Mouse (Mus musculus) erythroid progenitor cell, adult 5-6 weeks (primary cell): Measurements from ENCODE around the gene Anxa2. TPM values are rescaled to one million over a fixed set of nuclear protein-coding genes. Genes with fewer than 3 reads are reported as not detected.

ENCODE experiments used
- ATAC-seq: replicated peaks from 2 replicates; pipeline ENCODE4 v1.8.0; 2016; ENCODE audit warnings: moderate number of reproducible peaks, mild to moderate bottlenecking, moderate TSS enrichment, inconsistent platforms; ENCODE audit not compliant: poor library complexity, low FRiP score, severe bottlenecking
- total RNA-seq, 2 experiments: library from RNA; stranded (forward) in 1 of 2; stranded (reverse) in 1 of 2; fragments of 150-400 nt in 1 of 2; fragments of 186-747, 209-891 nt in 1 of 2; gene quantifications; 2 replicates each; pipeline versions ENCODE4 v1.2.3 to v1.2.4; 2015 to 2017; ENCODE audit warnings: low replicate concordance in 2 of 2

Gene Anxa2
- total RNA-seq, 2 experiments from 2014 or later: 17.9 to 40.7 TPM

- ATAC-seq: no peak
Observed at GRCm38 (mm10) chr9:69457747-69458625, 4.6 kb downstream of the Anxa2 start.

DNA sequence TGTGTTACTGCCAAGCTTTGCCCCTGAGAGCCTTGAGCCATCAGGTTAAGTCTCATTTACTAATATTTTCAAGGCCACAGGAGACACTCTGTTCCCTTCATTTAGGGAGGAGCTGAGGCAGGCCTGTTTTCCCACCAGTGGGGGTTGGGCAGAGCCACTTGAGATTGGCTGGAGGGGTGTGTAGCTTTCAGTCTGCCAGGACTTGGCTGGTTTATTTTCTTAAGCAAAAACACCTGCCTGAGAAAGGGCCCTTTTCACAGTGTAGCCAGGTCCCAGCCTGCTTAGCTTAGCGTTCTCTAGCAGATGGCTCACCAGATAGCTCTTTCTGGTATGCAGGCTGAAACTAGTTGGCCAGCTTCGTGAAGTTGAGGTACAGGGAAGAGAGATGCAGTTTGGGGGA is 5.6 kb downstream of the Anxa2 start:
- ATAC-seq: no peak

DNA sequence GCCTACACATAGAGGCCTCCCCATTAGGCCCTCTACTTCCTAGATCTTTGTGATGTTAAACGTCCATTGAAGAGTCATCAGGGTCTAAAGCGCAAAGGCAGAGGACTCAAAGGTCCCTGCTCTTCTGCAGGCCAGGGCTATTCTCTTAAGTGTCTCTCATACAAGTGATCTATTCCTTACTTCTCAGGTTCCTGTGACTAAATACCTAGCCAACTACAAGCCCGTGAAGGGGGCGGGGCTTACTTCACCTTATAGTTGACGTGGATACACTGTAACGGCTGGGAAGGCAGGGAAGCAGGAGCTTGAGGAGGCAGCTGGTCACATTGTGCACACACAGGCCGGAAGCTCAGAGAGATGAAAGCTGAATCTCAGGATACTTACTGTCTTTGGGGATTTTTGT is 6.5 kb downstream of the Anxa2 start:
- no peak for ATAC-seq

- ATAC-seq: no peak
Observed at GRCm38 (mm10) chr9:69463046-69463445, 9.6 kb downstream of the Anxa2 start.

DNA sequence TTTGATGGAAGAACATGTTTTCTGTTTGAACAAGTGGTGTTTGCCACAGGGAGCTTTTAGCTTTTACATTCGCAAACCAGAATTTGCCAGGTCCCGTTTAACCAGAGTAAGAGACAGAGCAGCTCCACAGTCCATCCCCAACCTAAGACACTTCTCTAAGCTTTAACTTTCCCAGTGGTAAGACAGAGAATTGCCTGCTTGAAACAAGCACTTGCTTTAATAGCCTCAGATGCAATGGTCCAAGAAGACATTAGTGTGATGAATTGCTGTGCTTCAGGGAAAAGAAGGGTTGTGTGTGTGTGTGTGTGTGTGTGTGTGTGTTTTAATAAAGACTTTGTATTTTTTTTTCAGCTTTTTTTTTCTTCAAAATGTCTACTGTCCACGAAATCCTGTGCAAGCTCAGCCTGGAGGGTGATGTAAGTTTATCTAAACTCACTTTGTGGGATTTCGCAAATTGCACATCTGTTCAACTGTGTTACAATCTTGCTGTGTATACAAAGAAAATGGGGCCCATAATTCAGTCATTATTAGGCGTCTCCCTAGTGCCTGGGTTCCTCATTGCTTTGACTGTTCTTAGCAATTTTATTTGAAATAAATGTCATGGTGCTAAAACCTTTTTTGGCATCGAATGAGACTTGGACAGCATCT is 10.8 kb downstream of the Anxa2 start:
- ATAC-seq: no peak

DNA sequence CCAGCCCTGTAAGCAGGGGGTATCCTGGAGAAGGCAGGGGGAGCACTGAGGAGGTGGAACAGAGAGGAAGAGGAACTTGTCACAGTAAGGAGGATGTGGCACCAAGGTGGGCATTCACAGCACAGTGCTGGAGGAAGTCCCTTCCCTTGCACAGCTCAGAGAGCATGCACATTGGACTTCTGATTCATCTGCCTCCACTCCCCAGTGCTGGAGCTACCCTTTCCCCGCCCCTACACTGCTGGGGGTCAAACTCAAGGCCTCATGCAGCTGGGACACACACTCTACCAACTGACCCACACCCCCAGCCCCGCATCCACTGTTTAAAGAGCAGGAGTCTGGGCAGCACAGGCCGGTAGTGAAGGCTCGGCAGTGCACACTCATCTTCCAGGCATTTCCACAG is 12.7 kb downstream of the Anxa2 start:
- ATAC-seq: no peak

DNA sequence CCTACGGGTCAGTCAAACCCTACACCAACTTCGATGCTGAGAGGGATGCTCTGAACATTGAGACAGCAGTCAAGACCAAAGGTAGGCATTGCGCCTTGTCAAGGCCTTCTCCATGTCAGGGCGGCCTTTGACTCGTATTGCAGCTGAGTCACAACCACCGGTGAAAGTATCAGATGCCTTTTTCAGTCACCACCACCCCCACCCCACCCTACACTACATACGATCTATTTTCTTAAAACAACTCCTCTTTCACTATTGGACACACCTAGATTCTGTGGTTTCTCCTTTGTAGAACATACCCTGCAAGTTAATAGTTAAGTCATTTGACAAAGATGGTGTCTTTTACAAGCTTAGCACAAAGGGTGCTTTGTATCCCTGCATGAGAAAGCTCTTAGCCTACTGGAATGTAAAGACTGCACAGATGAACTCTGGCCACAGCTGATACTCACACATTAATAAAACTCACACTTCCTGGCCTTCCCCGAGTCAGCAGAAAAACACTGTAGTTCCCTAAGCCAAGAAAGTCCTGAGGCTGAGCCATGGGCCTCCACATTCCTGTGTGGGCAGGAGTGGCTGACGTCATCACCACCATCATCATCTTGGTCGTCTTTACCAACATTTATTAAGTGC is 14.0 kb downstream of the Anxa2 start:
- no peak for ATAC-seq

DNA sequence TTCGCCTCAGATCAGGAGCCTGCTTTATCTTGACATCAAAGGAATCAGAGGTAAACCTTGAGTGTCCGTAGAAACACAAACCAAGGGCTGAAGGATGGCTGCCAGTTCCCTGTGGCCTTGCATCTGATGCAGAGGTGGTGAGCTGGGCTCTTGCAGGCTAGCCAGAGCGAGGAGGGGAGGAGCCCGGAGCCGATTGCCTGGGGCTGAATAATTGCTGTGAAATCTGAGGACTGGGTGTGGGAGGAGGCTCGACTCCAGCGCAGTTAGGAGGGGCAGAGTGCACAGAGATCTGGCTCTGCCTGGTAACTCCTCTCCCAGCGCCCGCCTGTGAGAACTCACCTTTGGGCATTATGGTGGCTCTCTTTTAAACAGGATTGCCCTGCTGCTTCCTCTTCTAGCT is 15.6 kb downstream of the Anxa2 start:
- no peak for ATAC-seq

- ATAC-seq: no peak
Observed at GRCm38 (mm10) chr9:69470362-69470761, 16.9 kb downstream of the Anxa2 start.

- no peak for ATAC-seq
Observed at GRCm38 (mm10) chr9:69470921-69471320, 17.5 kb downstream of the Anxa2 start.

GRCm38 (mm10) chr9:69472724-69473123 is 19.3 kb downstream of the Anxa2 start:
- no peak for ATAC-seq

DNA sequence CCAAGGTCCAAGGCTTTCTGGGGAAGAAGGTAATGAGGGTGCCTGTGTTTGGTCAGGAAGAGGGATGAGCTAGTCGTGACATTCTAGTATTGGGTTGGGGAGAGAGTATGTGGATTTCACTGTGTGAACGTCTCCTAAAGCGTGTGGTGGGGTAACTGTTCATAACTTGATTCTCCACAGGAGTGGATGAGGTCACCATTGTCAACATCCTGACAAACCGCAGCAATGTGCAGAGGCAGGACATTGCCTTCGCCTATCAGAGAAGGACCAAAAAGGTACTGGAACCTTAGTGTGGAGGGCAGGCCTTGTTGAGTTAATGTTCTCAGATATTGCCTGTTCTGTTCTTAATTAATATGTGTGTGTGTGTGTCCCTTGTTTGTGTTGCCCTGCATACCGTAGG is 22.5 kb downstream of the Anxa2 start:
- no peak for ATAC-seq

DNA sequence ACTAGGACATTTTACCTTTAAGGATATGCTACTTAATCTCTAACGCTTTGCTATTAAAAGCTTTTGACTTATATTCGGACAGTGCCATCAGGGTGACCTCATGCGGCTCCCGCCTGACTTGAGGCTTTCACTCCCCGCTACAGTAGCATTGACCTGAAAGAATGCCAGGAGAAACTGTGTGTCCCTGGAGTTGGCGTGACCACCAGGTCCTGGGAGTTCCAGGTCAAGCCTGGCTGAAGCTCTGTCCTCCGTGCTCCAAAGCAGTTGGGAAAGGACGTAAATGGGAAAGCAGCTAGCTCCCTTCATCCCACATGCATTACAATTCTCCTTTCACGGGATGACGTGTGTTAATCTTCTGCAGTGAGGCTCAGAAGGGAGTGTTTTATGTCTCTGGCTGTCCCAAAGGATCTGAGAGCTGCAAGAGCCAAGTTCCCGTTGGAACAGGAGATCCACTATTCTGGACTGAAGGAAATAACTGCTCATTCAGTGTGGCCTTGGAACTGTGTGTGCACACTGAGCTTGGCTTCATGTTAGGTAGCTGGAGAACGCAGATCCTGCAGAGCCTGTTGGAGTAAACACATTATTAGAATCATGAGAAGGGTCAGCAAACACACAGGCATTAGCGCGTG is 23.9 kb downstream of the Anxa2 start:
- ATAC-seq: no peak

DNA sequence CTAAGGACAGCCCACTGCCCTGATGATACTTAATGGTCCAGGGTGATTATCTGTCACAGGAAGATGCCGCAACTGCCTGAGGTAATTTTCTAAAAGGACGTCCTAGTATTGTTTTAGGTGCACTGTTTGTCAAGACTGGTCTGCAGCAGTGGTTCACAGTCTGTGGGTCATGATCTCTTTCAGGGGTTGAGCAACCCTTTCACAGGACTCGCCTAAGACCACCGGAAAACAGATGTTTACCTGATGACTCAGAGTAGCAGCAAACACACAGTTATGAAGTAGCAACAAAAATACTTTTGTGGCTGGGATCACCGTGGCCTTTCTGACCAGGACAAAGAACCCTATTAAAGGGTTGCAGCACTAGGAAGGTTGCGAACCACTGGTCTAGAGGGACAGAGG is 24.4 kb downstream of the Anxa2 start:
- no peak for ATAC-seq

DNA sequence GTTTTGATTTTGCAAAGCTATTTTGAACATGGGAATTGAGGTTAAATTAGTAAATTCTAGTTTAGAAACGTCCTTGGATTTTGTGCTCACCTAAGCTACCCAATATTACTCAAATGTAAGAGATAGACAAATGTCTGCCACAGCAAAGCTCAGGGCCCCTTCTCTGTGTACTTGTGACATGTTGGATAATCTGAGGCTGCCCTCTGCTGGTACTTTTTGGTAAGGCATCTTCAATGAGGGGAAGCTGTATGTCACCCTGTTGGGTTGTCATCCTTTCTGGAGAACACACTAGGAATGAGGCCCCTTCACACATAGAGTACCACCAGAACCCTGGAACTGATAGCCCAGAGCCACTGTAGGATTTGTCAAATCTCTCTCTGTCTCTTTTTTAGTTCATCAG is 26.9 kb downstream of the Anxa2 start:
- ATAC-seq: no peak

GRCm38 (mm10) chr9:69483811-69484210 is 30.4 kb downstream of the Anxa2 start:
- no peak for ATAC-seq

DNA sequence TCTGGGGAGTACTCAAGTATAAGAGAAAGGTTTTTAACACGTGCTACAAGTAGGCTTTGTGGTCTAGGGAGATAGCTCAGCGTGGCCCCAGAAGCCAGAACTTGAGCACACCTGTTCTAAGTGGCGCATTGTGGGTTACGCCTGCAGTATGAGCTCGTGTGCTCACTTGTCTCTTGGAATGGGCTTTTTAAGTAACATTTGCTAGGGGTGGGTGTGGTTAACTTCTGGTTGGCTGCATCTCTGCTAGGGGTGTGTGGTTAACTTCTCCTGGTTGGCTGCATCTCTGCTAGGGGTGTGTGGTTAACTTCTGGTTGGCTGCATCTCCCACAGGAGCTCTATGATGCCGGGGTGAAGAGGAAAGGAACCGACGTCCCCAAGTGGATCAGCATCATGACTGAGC is 32.7 kb downstream of the Anxa2 start:
- ATAC-seq: no peak

DNA sequence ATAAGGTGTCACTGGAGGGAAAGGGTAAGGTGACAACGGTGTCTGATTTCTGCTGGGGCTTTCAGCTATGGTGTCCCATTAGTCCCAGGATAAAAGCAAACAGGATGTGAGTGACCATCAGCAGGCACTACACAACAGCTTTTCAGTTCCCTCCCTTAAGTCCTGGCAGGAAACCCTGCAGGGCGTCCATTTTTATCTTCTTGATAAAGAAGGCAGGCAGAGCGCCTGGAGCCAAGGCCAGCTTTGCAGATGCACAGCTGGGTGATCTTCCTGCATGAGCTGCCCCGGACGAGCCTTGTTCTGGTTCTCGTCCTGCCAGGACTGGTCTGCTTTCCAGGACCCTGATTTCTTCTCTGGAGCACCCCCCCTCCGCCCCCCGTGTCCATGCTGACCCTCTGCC is 35.1 kb downstream of the Anxa2 start:
- ATAC-seq: no peak

- ATAC-seq: no peak
Observed at GRCm38 (mm10) chr9:69488972-69489371, 35.6 kb downstream of the Anxa2 start.

DNA sequence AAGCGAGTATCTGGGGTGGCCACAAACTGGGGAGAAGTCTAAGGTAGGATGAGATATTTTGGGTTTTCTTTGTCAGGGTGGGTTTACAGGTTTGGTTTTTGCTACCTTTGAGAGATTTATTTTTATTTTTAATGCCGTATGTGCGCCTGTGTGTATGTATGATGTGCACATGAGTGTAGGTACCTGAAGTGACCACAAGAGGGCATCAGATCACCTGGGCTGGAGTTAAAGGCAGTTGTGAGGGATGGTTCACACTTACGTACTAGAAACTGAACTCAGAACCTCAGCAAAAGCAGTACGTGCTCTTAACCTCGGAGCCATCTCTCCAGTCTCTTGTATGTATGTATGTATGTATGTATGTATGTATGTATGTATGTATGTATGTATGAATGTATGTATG is 39.4 kb downstream of the Anxa2 start:
- ATAC-seq: no peak

DNA sequence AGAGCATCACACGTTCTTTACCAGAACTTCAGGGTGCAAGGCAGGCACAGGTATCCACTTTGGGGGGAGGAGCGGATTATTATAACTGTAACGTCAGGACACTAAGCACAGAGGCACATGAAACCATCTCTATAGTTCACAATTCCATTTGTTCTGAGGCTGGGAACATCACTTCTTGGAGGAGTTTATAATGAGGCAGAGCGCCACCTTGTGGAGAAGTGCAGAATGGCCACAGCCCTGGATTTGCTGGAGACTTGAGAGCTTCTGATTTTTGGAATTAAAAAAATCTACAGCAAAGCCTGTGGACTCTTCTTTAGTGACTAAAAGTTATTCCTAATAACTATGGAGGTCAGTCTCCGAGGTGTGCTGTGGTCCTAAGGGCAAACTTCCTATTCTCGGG is 49.1 kb downstream of the Anxa2 start:
- no peak for ATAC-seq
